Mouse (Mus musculus) mouse embryonic stem cell (cell line): ENCODE results near the gene Kpna4.

Experiments used
- in situ Hi-C, 2 experiments: fragments of 300-500 bp; cut with MboI; formaldehyde crosslinking; loops; 1 replicate in 1 of 2; 3 replicates in 1 of 2; pipeline ENCODE4 v1.14.3; 2019 to 2020; ENCODE audit warnings: low sequenced_read_pairs in 2 of 2, low pct_unique_long_range_greater_than_20kb in 1 of 2, mixed read lengths in 1 of 2; ENCODE audit not compliant: unreplicated experiment in 1 of 2

Gene Kpna4

DNA sequence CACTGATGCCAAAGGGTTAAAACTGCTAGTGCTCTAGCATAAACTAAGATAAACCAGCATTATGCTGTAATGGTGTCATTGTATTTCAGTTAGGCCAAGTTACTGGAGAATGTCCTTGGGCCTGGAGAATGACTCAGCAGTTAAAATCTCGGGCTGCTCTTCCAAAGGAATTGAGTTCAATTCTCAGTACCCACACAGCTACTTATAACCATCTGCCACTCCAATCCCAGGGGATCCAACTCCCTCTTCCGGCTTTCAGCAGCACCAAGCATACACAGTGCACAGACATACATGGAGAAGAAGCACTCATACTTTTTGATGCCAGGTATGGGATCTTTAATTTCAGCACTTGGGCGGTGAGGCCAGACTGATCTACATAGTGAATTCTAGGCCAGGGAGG is 8.1 kb downstream of the Kpna4 start:
- in situ Hi-C loops: no loop called here

DNA sequence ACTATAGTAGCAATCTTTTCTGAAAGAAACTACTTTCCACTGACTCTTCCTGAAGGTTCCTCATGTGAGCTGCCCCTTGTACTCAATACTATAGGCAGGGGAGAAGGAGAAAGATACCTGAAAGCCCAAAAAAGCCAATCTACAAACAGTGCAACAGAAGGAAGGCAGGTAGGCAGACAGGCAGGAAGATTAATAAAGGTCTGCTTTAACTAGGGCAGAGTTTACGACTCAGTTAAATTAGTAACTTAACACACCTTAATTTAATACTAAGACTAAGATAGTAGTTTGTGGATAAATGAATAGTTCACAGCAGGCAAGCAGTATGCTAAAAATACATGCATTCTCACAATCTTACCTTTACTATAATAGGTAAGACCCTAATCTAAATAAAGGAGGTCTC is 12.2 kb downstream of the Kpna4 start:
- in situ Hi-C loops: no loop called here

DNA sequence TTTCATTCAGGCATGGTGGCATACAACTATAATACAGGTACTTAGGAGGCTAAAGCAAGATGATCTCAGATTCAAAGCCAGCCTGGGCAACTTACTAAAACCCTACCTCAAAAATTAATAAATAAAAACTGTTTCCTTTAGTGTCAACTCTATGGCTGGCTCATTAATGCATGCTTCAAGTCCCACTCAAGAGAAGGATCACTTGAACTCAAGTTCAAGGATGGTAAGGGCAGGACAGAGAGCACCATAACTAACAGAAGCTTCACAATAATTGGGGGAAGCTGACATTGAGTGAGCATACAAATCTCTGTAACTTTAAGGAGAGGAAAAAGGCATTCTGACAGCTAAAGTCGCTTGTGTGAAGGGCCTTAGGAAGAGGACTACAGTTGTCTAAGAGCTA is 13.0 kb downstream of the Kpna4 start:
- in situ Hi-C loops: no loop called here

DNA sequence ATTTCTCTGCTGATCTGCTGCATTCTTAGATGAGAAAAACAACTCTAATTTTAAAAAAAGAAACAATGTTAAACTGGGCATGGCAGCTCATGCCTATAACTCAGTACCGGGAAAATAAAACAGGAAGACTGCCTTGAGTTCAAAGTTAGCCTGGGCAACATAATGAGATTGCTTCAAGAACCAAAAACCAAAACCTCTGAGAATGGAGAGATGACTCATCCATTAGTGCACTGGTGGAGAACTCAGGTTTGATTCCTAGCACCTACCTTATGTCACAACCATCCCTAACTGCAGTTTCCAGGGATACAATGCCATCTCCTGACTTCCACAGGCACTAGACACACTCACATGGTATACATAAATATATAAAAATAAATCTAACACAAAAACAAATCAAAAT is 17.8 kb downstream of the Kpna4 start:
- in situ Hi-C loops: no loop called here

DNA sequence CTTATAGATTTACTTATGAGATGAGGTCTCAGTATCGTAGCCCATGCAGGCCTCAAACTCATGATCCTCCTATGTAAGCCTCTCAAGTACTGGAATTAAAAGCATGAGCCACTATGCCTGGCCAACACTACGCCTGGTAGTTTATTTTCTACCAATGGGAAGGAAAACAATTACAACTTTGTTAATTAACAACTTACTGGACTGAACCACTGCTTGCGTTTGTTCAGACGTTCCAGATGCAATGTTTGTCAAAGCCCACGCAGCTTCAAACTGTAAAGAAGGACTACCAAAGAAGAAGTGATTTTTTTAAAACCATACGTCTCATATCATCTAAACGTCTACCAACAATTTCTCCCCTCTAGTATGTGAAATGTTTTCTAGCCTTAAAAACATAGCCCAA is 32.5 kb downstream of the Kpna4 start:
- in situ Hi-C loops: no loop called here

DNA sequence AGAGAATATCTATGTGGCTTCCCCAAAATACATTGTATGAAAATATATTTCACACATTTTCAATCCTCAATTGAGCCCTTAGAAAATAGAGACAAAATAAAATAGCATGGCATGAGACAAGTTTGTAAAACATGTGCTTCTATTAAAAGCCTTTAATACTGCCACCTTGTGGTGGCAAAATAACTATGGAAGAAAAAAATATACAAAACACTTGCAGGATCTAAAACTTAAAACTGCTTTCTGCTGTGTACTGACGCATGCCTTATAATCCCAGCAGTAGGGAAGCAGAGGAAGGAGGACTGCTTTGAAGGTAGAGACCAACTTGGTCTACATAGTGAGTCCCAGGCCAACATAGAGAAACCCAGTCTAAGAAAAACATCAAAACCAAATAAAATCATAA is 62.9 kb downstream of the Kpna4 start:
- in situ Hi-C loops: no loop called here

DNA sequence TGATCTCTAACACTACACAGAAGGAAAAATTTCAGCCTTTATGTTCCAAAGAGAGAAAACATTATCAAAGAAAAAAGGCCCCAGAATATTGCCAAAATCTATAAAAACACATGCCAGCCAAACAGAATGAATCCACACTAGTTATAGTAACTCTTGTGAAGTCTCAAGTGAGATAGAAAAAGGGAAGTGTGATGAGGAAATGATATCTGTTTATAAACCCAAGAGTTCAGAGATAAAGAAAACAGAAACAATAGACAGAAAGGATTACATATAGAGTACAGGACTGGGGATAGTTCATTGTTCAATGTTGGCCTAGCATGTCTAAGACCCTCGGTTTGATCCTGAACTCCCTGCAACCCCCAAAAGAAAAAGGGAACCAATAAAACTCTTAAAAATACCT is 64.1 kb downstream of the Kpna4 start:
- in situ Hi-C loops: no loop called here

DNA sequence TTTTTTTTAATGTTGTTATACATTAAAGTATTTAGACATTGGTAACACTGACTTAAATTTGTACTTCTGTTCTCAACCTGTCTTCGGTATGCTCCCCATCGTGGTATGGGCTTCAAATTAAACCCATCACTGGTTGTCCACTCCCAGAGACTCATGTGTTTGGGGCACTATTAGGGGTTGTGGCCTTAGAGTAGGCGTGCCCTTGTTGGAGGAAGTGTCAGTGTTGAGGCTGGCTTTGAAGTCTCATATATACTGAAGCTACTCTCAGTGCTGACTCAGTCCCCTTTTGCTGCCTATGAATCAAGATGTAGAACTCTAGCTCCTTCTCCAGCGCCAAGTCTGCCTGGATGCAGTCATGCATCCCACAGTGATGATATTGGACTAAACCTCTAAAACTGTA is 66.2 kb downstream of the Kpna4 start:
- in situ Hi-C loops: no loop called here

DNA sequence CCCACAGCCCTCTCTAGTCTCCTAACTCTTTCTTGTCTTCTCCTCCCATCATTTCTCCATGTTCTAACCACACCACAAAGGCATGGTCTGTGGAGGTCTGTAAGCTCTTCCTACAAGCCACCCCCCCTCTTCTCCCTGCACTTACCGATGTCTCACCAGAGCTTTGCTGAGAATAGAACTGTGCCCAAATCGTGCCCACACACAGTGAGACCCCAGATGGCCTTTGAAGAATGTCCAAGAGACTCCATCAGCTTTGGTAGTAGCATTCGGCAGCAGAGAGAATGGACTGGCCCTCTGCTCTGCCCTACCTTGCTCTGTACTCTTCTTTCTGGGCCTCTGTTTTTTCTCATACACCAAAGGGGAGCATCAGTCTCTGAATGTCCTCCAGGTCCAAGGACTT is 71.0 kb downstream of the Kpna4 start:
- in situ Hi-C loops: no loop called here

DNA sequence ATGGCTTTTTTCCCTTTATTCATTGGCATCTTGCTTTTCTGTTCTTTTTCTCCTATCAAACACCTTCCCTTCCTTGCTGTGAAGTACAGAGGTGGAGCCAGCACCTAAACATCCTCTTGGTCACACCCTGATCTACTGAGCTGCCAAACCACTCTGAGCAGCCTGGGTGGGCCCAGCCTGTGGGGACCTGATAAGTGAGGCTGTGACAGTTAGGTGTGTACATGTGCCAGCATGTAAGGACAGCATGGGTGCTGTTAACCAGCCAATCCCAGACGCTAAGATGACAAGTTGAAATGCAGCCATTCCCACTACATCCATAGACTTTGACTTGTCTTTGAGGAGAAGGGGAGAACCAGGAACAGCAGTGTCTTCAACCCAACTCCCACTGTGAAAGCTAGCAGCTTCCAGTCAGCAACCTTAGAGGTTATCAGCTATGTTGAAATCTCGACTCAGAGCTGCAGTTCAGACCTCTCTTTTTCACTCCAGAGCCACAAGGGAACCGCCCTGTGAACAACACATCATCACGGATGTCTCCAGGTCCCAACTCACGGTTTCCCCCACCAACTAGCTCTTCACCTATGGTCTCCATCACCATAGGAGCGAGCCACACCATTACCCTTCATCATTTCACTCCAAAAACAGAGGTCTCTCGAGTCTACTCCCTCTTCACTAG is 72.0 kb downstream of the Kpna4 start:
- in situ Hi-C loops: no loop called here

DNA sequence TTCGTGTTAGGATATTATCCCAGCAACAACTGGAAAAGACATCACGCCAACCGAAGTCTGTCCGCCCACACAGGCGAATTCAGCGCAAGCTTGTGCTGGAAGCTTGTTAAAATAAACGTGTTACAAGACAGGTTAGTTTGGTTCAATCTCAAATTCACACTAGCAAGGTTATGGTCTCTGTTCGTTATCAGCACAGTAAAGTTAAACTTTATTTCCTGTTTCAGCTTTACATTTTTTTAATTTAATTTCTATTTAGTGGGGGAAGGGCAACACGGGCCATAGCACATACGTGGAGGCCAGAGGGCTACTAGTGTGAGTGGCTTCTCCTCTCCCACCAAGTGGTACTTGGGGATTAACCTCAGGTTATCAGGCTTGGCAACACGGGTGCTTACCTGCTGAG is 75.0 kb downstream of the Kpna4 start:
- in situ Hi-C loops: no loop called here

DNA sequence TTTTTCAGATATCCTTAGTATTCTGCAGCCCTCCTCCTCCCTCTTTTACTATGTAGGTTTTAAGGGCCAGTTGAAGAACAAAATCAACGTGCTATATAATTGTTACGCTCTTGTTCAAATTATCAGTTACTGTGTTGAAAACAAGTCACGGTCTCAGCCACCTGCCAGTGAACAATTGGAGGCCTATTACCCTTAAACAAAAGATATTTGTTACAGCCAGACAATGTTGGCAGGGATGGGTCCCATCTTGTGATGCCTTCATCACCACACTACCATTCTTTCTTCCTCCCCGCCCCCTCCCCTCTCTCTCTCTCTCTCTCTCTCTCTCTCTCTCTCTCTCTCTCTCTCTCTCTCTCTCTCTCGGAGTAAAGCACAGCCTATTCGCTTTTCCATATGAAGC is 77.9 kb downstream of the Kpna4 start:
- in situ Hi-C loops: loop anchor here in 1 of 2 experiments (25.0 kb wide), 1 partner anchor 688 kb away; no protein-coding TSS in a partner anchor

DNA sequence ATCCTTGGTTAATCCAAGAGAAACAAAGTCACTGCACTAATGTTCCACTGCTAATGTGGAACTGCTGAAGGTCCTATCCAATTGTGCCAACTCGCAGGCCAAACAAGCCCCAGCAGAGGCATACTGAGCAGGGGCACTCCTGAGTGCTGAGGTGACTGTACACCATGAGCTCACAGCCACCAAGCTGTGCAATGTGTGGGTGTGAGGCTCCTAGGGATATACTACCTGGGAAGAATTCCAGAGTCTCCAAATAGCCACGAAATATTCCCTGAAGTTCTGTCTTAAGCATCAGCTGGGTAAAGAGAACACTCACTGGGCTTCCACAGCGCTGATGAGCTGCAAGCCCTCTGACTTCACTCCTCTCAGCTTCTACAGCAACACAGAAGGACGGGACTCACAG is 79.2 kb downstream of the Kpna4 start:
- in situ Hi-C loops: loop anchor here in 1 of 2 experiments (25.0 kb wide), 1 partner anchor 690 kb away; no protein-coding TSS in a partner anchor

DNA sequence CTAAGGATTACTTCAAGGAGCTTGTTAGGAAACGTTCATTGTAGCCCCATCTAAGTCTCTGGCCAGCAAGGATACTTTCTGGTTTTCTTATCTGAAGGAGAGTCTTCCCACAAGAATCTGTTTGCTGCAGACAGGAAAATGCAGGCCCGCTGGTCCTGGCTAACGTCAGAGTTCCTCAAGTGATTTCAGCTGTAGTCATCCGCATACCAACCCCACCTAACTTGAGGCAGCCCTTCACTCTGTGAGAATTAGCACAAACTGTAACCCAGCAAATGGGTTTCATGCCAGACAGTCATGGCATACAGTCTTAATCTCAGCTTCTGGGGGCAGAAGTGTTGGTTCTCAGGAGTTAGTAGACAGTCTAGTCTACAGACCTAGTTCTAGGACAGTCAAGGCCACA is 80.4 kb downstream of the Kpna4 start:
- in situ Hi-C loops: loop anchor here in 1 of 2 experiments (25.0 kb wide), 1 partner anchor 691 kb away; no protein-coding TSS in a partner anchor

DNA sequence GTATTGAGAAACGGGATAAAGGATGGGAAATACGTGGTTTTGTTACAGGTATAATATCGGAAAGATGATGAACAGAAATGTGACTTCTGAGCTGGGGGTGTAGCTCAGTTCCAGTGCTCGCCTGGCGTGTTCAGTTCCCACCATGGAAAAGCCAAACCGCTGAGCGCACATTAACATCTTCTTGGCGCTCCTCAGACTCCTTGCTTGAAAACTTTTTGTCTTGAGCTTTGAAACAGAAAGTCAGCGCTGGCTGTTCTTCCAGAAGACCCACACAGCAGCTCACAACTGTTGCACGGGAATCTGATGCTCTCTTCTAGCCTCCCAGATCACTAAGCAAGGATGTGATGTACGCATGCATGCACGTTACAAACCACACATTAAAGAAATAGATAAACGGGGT is 81.2 kb downstream of the Kpna4 start:
- in situ Hi-C loops: loop anchor here in 1 of 2 experiments (25.0 kb wide), 1 partner anchor 692 kb away; no protein-coding TSS in a partner anchor

DNA sequence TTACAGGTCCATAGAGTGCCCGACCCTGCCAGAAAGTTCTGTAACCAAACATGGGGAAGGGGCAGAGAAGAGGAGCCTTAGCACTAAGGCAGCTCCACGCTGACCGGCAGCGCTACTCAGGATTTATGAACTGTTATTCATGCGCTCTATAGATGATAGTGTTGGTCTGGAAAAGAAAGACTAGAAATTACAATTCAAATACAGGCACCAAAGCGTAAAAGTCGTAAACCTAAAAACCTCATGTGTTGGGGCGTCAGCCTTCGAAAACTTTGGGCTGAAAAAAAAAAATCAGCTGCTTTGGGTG is 81.6 kb downstream of the Kpna4 start:
- in situ Hi-C loops: loop anchor here in 1 of 2 experiments (25.0 kb wide), 1 partner anchor 692 kb away; no protein-coding TSS in a partner anchor

DNA sequence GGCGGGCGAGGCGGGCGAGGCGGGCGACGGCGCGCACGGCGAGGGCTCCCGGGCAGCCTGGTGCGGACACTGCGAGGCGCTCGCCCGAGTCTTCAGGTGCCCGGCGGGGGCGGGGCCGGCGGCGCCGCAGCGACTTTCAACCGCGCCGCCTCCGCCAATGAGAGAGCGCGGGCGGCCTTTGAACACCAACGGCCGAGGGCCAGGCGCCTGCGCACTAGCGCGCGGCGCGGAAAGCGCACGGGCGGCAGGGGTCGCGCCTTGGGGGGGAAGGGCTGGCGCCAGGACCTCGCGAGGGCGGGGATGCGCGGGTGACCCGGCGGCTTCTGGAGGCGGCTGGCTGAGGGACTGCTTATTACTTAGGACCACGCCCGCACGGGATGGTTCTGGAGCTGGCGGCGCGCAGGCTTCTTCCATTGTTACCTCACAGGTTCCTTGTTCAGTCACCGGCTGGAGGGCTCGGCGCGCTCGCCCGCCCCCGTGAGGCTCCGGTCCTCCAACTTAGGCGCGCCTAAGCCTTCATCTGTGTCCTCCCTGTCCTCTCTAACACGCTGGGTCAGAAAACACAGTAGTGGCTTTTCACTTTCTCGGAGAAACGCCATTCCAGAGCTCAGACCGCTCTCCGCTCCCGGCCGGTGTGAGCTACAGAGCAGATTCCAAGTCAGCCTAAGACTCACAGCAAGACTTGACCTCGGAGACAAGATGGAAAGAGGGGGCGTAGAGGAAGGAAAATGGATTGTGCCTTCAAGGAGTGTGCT is 82.1 kb downstream of the Kpna4 start, which contains the start of gene Trim59:
TSS of gene Trim59 (minus strand) at position 111 of the 755 bp plus-strand sequence.
- in situ Hi-C loops: loop anchor here in 1 of 2 experiments (25.0 kb wide), 1 partner anchor 692 kb away; no protein-coding TSS in a partner anchor

DNA sequence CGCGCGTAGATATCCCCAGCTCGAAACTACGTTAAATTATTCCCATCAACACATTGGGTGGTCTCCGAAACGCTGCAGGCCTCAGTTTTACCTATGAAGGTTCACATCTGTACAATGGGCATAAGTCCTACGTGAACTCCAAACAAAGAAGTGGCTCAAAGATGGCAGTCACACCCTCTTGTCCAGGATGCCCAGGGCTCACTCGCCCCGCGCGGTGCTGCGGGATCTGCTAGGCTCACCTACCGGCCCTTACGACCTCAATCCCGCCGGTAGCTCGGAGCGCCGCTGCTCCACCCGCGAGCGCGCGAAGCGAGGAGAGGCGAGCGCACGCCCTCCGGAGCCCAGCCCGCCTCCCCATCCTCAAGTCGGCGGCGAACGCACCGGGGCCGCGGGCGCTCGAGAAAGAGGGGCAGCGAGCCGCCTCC is 82.7 kb downstream of the Kpna4 start:
- in situ Hi-C loops: loop anchor here in 1 of 2 experiments (25.0 kb wide), 1 partner anchor 693 kb away; no protein-coding TSS in a partner anchor

DNA sequence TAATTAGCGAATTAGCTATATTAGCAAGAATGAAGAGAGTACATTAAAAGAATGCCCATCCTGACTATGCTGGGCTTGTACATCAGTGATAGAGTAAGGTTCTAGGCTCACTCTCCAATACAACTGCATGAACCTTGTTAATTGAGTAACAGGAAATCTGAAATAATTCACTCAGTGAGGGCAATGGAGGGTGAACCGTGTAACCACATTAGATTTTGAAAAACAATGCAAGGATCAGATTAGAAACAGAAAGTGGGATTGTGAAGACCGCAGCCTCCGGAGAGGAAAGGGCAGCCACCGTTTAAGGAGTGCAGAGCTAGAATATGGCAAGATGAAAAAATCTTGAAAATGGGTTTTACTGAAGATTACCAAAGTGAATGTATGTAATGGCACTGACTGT is 85.6 kb downstream of the Kpna4 start:
- in situ Hi-C loops: loop anchor here in 1 of 2 experiments (25.0 kb wide), 1 partner anchor 696 kb away; no protein-coding TSS in a partner anchor
